Mouse (Mus musculus): ENCODE measurements around the gene Fam193b.

Fam193b gene

GRCm38 (mm10) chr13:55525733-55526553, 45.0 kb downstream of the Fam193b start:
- no peak for DNase-seq

GRCm38 (mm10) chr13:55523951-55524600, 46.8 kb downstream of the Fam193b start:
- DNase-seq: no peak

DNA sequence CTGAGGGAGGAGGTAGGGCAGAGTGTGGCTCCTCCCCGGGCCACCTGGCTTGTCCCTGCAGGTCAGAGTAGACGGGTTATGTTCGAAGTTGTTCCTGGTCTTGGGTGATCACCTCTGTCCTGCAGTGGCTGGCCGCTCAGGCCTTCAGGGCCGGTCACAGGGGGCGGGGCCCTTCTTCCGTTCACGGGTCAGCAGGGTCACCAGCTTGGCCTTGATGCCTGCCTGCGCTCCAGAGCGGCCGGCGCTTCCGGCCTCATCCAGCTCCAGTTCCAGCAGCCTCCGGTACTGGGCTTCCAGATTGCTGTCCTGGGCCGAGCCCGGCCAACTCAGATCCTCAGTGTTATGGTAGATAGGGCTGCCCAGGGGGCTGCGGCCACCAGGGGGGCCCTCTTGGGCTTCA, 47.6 kb downstream of the Fam193b start:
- DNase-seq: no peak

GRCm38 (mm10) chr13:55522730-55523129, 48.2 kb downstream of the Fam193b start:
- DNase-seq: no peak

GRCm38 (mm10) chr13:55519606-55520005, 51.3 kb downstream of the Fam193b start:
- DNase-seq: no peak

- peak; percentile 51 to 57 for DNase-seq
Observed at GRCm38 (mm10) chr13:55516955-55517354, 54.0 kb downstream of the Fam193b start.

GRCm38 (mm10) chr13:55513828-55514227, 57.1 kb downstream of the Fam193b start:
- no peak for DNase-seq

DNA sequence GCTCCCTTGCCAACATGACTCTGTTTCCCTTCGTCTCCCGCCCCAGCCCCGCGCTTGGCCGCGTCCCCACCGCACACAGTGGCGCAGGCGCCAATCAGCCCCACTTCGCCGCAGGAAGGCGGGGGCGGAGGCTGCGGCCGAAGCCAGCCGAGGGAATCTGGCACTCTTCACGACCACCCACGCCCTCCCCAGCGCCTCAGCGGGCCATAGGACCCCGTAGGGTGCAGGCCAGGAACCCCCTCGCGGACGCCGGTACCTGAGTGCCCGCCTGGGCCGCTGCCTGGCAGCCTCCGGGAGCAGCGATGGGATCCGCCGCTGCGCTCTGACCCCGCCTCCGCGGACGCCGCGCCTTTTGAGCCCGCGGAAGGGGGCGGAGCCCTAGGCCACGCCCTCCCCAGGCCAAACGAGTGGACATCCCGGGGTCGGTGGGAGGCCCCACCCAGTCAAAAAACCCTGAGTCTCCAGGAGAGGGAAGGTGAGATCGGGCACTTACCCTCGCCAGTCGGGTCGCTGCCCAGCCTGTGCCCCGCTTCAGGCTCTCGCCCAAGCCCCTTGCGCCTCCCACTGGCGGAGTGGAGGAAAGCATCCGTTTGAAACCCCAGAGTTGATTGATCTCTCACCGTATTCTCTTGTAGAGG, 57.7 kb downstream of the Fam193b start, which contains the start of gene Pdlim7:
Pdlim7 (minus strand) TSS at position 566 of the 638 bp plus-strand sequence.
- DNase-seq: peak; percentile 59 to 75

DNA sequence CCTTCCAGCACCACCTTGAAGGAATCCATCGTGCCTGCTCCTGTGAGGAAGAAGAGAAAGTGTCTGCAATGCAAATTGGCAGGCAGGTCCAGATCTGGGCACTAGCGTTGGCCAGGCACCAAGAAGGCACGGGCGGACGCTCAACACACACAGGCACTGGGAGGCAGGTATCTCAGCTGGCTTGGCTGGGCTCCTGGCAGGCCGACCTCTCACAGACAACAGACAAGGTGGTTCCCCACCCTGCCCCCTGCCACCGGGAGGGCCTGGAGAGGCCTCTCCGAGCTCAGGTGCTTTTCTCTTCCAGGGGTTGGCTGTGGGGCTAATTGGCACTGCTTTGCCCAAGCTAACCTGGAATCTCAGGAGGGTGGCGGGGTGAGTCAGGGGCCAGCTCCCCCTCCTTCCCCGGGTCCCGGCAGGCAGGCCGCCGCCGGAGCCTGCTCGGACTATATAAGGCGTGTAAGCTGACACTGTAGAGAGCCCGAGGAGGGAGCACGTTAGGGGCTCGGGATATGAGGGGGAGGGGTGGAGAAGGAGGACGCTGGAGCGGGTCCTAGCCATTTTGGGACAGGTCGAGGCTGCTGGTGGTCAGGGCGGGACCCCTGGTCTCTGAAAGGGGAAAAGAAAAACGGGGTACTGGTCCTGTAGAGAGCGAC, 58.4 kb downstream of the Fam193b start:
- DNase-seq: no peak

- DNase-seq: no peak
Observed at GRCm38 (mm10) chr13:55511492-55511861, 59.4 kb downstream of the Fam193b start.

GRCm38 (mm10) chr13:55510668-55511491, 60.0 kb downstream of the Fam193b start:
- DNase-seq: no peak

GRCm38 (mm10) chr13:55510332-55510667, 60.6 kb downstream of the Fam193b start:
- DNase-seq: no peak

GRCm38 (mm10) chr13:55508531-55508930, 62.4 kb downstream of the Fam193b start:
- DNase-seq: no peak

GRCm38 (mm10) chr13:55507877-55508276, 63.0 kb downstream of the Fam193b start:
- DNase-seq: no peak

DNA sequence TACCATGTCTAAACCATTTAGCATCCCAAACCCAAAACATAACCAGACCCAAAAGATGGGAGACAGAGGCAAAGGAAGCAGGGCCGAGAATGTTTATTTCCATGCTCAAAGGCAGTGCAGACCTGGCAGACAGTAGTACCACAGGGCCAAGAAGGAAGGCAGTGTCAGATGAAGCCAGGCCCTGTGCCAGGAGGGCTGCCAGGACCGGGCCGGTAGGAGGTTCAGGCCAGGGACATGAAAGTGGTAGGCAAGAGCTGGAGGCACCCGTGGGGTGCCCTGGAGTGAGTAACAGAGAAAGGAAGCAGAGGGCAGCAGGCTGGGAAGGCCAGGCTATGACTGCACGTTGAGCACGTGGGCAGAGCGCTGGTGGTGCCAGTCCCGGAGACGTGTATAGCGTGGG, 64.2 kb downstream of the Fam193b start:
- no peak for DNase-seq

DNA sequence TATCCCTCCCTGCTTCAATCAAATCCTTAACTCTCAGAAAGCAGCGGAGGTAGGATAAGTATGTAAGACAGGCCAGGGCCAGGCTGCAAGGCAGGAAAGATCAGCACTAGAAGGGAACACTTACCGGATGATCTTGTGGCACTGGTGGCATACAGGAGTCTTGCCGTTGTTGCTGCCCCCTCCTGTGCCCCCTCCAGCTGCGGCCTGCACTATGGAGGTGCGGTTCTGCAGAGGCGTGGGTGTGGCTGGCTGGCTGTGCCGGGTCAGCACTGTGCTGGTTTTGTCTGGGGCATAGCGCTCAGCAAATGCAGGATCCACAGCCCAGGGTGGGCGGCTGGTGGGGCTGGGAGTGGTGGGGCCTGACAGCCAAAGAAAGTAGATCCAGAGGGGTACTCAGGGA, 65.1 kb downstream of the Fam193b start:
- no peak for DNase-seq

DNA sequence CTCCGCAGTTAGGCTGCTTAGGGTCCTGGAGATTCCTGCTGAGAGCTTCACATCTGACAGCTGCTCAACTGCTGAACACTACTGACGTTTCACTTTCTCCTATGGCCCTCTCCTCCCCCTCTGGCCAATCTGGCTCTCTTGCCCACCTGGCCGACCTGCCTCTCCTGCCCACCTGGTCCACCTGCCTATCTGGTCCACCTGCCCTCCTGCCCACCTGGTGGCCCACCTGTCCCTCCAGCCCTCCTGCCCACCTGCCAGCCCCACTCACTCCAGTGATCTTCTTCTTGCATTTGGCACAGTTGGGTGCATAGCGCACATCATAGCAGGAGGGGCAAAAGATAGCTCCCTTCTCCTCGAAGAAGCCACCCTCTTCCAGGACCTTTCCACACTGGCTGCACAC, 66.5 kb downstream of the Fam193b start:
- DNase-seq: no peak

DNA sequence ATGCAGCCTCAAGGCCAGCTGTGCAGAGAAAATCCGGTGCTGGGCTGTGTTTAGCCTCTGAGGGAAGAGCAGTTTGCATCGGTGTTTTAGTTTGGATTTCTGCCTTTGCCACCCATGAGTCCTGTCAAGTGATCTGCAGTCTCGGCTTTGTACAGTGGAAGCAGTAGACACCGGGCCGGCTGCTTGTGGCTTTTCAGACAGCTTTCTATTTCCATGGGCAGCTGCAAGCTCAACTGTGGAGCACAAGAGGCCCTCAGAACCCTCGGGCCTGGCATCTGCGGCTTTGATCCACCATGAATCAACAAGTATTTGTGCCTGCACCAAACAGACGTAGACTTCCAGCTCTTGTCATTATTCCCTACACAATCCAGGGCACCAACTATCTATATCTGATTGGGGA, 68.5 kb downstream of the Fam193b start:
- no peak for DNase-seq

- DNase-seq: no peak
Observed at GRCm38 (mm10) chr13:55500575-55500974, 70.3 kb downstream of the Fam193b start.

DNA sequence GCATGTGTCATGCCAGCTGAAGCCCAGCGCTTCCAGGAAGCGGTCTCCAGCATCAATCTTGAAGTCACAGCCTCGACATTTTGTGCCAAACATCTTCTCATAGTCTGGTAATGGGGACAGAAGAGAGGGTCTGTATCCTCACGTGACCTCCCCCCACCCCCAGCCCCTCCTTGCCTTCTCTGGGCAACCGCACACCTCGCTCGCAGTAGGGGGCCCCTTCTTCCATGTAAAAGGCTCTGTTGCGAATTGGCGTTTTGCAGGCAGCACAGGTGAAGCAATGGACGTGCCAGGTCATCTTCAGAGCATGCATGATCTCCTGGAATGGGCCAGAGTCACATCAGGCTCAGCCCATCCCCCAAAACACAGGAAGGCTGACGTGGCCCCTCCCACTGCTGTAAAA, 72.0 kb downstream of the Fam193b start:
- no peak for DNase-seq

DNA sequence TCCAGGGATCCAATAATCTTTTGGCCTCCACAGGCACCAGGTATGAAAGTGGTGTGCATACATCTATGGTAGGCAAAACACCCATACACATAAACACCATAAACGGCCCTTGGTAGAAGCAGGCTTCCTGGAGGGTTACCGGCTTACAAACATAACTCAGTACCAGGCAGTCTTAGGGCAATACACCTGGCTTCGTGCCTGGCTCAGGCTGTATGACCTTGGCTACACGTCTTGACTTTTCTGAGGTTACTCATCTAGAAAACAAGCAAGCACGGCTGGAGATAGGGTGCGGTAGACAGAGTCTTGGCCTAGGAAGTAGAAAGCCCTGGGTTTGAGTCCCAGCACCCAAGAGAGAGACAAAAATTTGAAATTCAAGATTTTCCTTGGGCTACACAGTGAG, 74.3 kb downstream of the Fam193b start:
- DNase-seq: no peak

DNA sequence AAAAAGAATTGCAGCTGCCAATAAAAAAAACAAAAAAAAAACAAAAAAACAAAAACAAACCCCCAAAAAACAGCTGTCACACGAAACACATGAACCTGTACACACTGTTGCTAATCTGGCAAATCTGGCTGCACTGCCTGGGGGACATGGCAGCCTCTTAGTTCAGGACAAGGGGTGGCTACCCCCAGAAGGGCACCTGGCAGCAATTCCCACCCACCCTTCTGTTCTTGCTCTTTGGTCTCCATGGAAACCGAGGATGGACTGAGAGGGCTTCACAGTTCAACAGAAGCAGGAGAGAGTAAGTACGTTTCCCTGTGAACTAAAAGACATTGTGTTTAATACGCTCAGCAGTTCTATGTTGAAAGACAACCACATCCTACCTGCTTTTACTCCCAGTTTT, 75.2 kb downstream of the Fam193b start:
- no peak for DNase-seq

Measured in thymus, adult 18-20 months (tissue).